Mouse (Mus musculus): ENCODE data around the gene Btbd35f13. TPM values are rescaled to one million over a fixed set of nuclear protein-coding genes. Genes with fewer than 3 reads are reported as not detected.
"Not testable (repeated sequence)": the region's sequence is repeated elsewhere in the genome, so short reads cannot be mapped to it uniquely, and the experiment has no call there.

The Btbd35f13 gene
- not detected for total RNA-seq (2022)

- not testable (repeated sequence) for DNase-seq (ENCODE audit: low spot score)
Observed at GRCm38 (mm10) chrX:33656872-33657271, at the start of gene Btbd35f13. TSS of gene Btbd35f13 (plus strand) at chrX:33657172.

- DNase-seq (ENCODE audit: low spot score): not testable (repeated sequence)
Observed at GRCm38 (mm10) chrX:33702249-33702648, 45.3 kb downstream of the Btbd35f13 start, which contains the start of gene Btbd35f14. TSS of gene Btbd35f14 (minus strand) at chrX:33702349.

Other genes starting within 250 kb of the Btbd35f13 start
- not detected for gene Btbd35f15, start 79.9 kb upstream of the Btbd35f13 start, total RNA-seq (2022)
- not detected for gene Btbd35f14, start 45.2 kb downstream of the Btbd35f13 start, total RNA-seq (2022)

Measured in heart, adult 8-10 months (tissue).